Mouse (Mus musculus): Measurements from ENCODE around the gene Sec13.

DNA sequence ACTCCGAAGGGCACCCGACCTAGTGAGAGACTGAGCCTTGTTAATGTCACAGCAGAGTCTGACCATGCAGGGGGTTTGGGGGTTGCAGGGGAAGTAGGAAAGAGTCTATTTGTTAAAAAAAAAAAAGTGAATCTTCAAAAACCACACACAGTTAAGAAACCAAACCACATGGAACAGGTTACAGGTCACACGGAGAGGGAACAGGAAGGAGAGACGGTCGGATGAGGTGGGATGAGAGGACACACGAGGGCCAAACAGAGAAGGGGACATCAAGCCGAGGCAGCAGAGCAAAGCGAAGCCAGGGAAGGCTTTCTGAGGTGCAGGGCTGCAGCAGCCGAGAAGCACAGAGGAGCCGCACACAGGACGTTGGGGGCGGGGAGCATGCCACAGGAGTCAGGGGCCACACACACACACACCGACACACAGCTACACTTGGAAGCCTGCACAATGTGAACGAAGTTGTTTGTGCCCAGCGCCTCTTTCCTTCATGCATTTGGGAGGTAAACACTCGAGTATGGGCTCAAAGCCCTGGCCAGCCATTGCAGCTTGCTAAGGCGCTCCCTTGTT, 8.7 kb upstream of the Sec13 start:
- no peak for TF ChIP-seq GATA1 (IDR thresholded peaks at IDR 0.05; ENCODE audit: borderline replicate concordance, low read length)
- no peak for TF ChIP-seq FLI1 (IDR thresholded peaks at IDR 0.05; ENCODE audit: low read length)

All from megakaryocyte, embryonic 14.5 days (primary cell).